Mouse (Mus musculus): ENCODE data around the gene Gm49383.
A peak's percentile ranks its signal among the peaks of the same experiment; 100 is the strongest.

Gene Gm49383

DNA sequence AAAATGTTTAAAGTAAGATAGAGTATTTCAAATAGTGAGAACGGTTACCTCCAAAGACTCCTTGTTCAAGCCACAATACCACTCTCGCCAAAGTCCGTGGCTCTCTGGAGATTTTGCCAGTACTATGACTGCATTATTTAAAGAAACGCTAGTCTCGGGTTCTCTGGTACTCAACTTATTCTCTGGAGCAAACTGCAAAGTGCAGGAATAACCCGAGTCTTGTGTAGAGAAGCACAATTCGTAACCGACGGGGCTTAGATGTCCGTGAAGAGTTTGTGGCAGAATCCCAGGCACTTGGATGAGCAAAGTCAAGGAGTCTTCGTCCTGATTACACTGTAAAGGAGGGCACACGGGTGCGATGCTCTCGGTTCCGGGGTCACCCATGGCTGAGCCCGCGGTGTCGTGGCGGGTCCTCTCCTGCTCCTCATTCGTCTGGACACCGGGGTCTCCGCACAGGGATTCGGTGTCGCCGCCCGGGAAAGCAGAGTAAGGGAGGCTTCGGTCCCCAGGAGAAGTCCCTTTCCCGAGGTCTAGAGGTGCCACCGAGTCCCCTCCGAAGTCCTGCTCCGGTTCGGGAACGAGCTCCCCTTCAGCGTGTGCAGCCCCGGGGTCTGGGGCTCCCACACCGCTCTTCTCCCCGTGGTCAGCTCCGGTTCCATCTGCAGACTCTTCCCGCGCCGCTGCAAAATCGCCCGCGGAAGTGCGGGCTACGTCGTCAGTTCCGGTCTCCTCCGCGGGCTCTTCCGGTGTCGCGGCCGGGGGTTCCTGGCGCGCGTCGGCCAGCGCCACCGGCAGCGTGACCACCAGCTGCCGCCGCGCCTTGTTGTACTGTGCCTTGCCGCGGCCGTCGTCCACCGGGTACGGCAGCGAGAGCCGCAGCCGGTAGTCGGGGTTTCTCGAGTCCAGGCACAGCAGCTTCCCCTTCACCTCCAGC is at the start of gene Gm49383:
Gene Gm49383 (minus strand): TSS at position 661 of the 934 bp plus-strand sequence.
- peak; percentile 81 to 83 for DNase-seq (ENCODE audit: low spot score in 2 of 2)

DNA sequence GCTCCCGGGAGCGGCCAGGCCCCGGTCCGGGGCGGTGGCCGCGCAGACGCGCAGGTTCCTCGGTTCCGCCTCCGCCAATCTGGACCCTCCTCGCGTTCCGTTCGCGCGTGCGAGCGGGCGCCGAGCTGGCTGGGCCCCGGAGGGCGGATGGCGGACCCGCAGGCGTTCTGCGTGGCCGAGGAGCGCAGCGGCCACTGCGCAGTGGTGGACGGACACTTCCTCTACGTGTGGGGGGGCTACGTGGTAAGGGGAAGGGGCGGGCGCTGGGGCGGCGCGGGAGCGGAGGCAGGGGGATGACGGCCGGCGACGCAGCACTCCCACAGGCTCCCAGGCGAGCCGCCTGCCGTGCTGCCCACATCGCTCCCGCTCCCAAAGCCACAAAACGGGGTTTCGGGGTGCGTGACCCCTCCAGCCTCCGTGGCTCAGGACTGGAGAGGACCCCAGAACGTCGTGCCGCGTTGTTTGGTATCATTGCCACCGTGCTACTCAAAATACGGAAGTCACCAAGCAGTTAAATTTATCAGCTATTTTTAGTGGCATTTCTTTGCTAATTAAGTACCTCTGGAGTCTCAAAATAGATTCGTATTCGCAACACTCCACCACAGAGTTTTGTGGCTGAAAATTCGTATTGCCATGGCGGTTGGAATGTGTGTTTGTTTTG is 45.0 kb upstream of the Gm49383 start:
- peak; percentile 82 to 85 for DNase-seq (ENCODE audit: low spot score in 2 of 2)

DNA sequence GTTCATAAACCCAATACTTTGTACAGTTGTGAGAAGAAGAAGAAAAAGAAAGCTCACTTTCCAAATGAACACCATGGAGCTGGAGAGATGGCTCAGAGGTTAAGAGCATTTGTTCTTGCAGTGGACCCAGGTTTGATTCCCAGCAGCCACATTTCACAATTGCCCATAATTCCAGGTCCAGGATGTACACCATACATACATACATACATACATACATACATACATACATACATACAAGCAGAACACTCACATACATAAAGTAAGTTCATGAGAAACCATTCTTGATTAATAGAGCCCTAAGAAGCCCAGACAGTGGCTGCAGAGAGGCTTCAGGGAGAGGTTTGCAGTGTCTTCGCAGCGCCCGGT is 44.5 kb upstream of the Gm49383 start:
- DNase-seq (ENCODE audit: low spot score in 2 of 2): no peak

DNA sequence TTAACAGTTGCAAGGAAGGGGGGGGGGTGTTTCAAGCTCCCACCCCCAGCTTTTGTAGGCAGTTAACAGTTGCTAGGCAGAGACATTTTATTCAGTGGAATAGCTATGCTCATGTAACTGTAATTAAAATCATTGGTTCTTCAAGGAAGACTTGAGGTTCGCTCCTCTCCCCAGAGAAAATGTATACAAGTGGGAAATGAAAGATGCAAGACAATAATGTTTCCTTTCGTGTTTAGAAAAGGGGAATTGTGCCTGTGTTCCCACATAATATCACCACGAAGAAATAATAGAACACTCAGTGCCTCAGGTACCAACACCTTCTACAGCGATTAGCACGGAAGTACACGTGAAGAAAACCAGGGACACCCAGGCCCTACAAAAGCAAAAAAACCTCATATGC is 44.0 kb upstream of the Gm49383 start, which contains the start of gene Klhdc1:
Gene Klhdc1 (plus strand): TSS at position 301 of the 400 bp plus-strand sequence.
- DNase-seq (ENCODE audit: low spot score in 2 of 2): no peak

DNA sequence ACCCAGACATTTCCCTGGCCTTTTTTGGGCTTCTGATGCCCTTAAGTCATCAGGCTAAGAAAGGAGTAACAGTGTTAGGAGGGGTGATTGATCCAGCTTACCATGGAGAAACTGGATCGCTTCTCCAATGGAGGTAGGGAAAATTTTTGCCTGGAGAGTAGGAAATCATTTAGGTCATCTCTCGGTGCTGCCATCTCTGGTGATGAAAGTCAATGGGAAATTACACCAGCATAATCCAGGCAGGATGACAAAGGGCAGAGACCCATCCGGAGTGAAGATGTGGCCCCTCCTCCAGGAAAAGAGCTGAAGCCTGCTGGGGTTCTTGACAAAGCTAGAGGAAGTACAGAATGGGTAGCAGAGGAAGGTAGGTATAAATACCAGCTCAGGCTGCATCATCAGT is 41.4 kb upstream of the Gm49383 start:
- DNase-seq (ENCODE audit: low spot score in 2 of 2): no peak

DNA sequence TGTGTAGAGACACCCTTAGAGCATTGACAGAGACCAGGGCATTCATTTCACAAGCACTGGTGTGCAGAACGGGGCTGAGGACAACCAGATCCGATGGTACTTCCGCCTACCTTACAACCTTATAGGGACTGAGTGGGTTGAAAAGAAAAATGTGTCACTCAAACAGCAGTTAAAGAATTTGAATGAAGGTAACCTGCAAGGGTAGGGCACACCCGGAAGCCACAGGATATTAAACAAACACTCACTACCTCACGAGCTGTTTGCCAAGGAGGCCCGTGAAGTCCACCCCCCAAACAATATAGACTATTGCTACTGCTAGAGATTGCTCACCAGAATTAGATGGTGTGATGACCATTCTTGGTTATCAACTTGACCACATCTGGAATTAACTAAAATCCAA is 38.9 kb upstream of the Gm49383 start:
- no peak for DNase-seq (ENCODE audit: low spot score in 2 of 2)

DNA sequence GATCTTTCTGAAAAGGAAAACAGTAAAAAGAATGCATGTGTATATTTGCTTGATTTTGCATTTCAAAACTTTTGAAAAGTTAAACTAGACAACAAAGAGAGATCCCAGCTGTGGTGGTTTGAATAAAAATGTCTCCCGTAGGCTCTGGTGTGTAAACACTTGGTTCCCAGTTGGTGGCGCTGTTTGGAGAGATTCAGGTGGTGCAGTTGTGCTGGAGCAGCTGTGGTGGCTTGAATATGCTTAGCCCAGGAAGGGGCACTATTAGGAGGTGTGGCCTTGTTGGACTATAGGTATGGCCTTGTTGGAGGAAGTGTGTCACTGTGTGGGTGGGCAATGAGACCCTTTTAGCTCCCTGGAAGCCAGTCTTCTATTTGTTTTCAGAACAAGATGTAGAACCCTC is 32.3 kb upstream of the Gm49383 start:
- no peak for DNase-seq (ENCODE audit: low spot score in 2 of 2)

DNA sequence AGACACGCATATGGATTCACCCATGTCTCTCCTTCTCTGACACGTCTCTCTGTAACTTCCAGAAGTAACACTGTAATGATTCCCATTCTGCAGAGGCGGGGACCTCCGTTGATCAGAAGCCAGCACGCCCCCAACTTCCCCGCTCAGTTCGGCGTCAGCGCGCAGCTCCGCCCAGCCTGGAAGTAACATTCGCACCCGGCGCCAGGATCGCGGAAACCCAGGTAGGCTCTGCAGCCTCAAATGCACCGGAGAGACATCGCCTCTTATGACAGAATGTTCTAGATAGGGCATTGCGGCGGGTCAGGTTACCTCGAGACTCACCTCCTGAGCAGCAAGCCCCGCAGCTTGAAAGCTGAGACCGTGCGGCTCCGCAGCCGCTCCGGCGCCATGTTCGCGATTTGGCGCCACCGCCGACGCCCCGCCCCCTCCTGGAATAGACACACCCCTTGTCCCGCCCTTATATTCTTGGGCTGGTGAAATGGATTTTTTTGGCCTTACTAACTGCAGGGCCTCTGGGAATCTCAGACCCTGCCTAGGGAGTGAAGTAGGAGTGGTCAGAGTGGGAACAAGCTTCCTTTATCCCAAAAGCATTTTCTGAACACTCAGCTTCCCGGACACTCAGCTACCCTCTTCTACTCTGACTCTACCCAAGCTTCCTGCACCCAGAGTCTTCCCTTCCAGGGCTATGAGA is 31.0 kb upstream of the Gm49383 start, which contains the start of gene Pole2:
Gene Pole2 (minus strand): TSS at position 420 of the 691 bp plus-strand sequence.
- peak; percentile 86 to 91 for DNase-seq (ENCODE audit: low spot score in 2 of 2)

DNA sequence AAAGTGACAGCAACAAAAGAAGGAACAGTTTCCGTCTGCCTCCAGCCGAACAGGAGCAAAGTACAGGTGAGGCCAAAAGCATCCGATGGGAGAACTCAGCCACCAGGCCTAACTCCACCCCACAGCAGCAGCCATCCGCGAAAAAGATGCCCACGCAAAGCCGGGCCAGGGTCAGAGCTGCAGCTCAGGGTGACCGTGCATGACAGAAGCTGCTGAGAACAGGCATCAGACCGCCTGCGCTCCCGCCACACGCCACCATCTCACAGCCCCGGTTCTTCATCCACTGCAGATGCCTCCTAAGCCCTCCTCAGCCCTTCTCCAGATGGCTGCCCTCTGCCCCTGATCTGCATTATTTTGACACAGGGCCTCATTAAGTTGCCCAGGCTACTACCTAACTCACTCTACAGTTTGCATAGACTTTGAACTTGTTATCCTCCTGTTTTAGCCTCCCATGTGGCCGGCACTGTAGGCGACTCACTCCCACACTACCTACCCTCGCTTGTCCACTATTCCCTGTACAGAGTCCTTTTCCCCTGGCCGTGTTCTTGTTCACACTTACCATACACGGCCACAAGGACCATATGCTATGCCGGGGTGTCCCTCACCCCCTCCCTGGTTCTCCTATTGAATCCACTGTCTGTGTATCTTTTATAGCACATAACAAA is 23.8 kb upstream of the Gm49383 start:
- DNase-seq (ENCODE audit: low spot score in 2 of 2): no peak

DNA sequence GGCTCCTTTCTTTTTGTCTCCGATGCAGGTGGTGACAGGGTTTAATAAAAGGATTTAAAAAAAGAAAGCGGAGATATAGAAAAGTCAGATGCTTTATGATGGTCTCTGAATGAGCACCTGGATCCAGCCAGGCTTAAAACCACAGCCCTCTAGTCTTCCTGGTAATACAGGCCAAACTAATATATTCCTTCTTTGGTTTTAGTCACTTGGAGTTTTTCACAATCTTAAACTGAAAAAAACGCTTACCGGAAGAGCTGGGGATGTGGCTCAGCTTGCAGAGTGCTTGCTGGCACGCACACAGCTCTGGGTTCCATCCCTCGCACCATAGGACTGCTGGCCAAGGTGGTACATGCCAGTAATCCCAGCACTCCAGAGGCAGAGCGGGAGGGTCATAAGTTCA is 19.7 kb upstream of the Gm49383 start:
- DNase-seq (ENCODE audit: low spot score in 2 of 2): no peak

DNA sequence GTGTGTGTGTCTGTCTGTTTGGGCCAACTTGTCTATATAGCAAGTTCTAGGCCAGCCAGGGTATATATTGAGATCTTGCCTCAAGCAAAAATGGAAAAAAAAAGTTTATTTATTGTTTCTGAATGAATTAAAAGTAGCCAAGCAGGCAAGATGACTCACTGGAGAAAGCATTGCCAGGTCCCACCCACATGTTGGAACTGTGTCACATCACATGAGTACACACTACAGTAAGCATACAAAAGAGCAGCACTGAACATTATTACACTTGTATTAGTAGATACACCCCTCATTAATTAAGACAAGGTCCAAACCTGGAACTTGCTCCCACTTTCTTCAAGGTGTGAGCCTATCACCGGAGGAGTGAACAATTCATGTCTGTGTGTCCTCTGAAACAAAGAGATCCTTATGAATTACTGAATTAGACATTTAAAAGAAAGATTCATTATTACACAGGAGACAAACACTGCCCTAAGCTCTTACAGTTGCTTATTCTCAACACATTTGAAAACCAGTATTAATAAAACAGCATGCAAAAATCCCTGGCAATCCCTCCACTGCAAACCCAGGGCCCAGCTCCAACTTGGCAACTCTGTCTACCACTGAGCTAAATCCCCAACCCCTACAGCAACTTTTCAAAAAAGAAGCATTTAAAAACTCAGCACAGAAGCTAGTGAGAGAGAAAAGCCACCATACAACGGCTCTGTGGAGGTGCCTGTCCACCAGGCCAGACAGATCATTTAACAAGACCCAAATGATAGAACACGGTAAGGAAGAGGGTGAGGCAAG is 18.3 kb upstream of the Gm49383 start:
- DNase-seq (ENCODE audit: low spot score in 2 of 2): peak; percentile 59 to 60

DNA sequence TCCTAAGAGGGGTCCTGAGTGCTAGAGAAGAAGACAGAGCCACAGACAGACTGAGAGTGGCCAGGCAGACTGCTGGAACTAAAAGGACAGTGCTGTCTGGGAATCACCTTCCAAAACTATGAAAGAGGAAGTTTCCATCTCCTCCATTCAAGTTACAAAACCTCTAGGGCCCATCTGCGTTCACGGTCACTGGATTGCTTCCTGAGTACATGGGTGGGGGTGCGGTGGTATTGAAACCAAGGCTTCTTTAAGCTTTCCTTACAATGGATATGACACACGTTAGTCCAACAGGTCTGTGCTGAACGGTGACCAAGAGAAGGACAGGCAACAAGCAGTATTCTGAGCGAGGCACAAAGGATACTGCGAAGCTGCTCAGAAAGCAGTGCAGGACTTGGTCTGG is 17.5 kb upstream of the Gm49383 start:
- DNase-seq (ENCODE audit: low spot score in 2 of 2): no peak

DNA sequence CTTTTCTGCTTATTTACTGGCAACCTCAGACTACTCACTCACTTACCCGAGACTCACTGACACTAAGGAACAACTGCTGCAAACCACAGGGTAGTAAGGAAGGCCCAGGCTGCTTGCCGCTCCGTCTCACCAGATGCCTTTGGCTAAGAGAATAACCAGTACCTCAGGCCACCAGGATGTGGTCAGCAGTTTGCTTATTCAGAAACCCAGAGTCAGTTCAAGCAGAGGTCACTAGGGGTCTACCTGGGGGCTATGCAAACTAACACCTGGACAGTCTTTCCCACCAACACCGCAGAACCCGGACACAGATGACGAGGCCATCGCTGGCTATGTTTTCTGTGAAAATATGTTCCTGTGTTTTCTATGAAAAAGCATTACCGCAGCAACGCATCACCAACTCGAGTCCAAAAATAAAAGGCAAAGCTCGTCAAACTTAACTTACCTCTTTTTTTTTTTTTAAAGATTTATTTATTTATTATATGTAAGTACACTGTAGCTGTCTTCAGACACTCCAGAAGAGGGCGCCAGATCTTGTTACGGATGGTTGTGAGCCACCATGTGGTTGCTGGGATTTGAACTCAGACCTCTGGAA is 16.4 kb upstream of the Gm49383 start:
- no peak for DNase-seq (ENCODE audit: low spot score in 2 of 2)

DNA sequence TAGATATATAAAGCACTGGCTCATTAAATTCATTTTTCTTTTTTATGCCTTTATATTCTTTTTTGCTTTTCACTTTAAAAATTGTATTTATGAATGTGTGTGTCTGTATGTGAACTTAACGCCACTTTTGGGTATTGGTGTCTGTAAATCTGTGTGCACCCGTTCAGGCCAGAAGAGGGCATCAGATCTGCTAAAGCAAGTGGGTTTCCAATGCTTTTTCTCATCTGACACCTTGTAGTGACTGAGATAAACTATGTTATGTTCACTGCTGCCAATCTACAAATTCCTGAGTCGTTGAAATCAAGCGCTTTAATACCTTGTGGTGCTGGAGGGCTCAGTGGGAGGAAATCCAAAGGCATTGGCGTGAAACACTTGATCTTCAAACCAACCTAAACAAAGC is 14.2 kb upstream of the Gm49383 start:
- peak in 1 of 2 experiments; percentile 41 for DNase-seq (ENCODE audit: low spot score in 2 of 2)

DNA sequence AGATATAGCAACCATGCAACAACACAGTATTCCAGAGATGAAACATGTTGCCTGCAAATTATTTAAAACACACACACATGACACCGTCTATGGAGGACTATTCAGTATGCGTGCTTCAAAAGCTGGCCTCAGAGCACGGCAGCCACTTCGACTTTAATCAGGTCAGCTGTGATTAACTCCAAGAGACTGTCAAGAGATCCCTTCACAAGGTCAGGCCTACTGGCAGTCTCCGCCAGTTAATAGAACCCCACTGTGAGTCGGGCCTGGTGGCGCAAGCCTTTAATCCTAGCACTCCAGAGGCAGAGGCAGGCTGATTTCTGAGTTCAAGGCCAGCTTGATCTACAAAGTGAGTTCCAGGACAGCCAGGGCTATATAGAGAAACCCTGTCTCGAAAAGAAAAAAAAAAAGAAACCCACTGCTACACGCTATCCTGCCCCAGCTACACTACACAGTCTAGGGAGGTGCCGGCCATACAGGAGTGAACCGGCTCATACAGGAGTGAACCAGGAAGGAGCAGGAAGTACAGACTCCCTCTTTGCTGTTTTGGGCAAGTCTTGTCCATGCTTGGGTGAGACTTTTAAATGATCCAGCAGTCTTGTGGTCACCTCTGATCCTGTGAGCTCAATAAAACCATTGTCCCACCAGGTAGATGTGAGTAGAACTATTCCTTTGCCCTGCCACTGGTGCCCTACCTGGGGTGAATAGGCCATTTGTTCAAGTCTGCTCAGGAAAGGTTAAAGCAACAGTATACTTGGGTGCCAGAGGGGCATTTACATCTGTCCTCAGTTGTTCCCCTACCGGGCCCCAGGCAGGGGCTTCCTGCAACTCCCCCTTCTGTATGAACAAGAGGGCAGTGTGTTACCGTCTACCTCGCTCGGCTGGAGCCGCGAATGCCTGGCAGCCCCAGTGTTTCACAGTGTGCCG is 13.4 kb upstream of the Gm49383 start:
- DNase-seq (ENCODE audit: low spot score in 2 of 2): no peak

DNA sequence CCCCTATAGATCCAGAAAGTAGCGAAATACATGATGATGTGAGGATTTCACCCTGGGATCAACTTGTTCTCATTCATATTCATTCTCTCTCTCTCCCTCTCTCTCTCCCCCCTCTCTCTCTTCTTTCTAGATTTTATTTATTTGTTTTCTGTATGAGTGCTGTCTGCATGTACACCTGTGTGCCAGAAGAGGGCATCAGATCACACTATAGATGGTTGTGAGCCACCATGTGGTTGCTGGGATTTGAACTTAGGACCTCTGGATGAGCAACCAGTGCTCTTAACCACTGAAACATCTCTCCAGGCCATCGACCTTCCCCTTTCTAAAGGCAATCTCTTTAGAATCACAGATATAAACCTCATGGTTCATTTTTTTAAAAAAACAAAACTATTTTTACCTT is 11.6 kb upstream of the Gm49383 start:
- DNase-seq (ENCODE audit: low spot score in 2 of 2): no peak

DNA sequence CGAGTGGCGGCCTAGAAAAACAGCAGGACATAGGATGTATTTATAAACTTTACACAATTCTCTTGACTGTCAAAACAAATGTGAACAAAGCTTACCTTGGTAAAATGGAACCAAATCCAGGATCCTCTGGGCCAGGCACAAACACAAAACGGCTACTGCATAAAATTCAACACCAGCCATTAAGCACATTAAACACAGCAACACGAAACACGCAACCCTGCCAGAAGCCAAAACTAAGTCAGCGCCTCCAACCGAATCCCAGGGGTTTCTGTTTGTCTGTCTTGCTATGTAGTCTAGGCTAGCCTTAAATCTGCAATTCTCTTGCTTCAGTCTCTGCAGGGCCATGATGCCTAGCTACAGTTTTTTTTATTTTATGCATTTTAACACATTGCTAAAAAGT is 11.0 kb upstream of the Gm49383 start:
- no peak for DNase-seq (ENCODE audit: low spot score in 2 of 2)

DNA sequence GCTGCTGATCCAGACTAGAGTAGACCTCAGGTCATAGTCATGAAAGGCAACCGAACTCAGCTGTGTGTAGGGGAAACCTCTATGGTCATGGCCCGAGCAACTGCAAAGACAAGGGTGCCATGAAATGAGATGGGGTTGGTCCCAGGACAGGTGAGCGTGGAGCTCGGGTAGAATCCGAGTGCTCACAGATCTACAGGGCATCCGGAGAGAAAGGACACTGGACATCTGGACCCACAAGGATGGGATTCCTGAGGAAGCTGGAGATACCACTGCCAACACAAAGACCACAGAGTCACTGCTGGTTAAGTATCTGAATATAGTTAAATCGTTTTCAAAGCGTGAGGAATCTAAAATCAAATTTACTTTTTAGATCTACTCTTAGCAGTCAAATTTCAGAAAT is 10.5 kb upstream of the Gm49383 start:
- DNase-seq (ENCODE audit: low spot score in 2 of 2): no peak

DNA sequence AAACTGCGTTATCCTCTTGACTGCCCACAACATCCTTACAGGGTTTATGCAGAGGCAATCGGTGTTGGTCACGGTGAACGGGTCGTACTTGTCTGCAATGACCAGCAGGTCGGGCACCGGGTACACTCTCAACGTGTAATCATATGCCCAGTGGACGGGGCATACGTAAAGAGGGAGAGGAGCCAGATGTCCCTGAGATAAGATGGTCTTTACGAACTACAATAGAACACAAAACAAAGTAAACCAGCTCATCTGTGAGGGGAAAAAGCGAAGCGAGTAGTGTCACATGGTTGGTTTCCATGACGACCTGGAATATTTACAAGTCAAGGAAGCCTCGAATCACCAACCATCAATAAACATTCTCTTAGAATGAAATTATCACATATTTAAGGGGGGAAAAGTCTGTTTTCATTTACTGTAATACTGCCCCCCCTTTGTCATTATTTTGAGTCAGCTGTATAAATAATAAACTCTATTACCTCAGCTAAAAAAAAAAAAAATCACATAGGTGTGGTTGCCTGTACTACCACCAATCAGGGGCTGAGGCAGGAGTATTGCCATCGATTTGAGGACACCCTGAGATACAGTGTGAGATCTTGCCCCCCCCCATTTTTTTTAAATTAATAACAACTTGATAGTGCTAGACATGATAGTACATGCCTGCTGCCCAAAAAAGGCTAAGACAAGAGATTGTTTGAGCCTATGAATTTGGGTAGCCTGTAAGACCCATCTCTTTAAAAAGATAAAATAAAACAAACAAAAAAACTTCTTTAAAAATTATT is 7.3 kb upstream of the Gm49383 start, which contains the start of gene Gm49384:
Gene Gm49384 (minus strand): TSS at position 216 of the 782 bp plus-strand sequence.
- DNase-seq (ENCODE audit: low spot score in 2 of 2): no peak

All from right cerebral cortex, postnatal 10 days (tissue).